Mouse (Mus musculus) cerebellum, adult 2 months (tissue): ENCODE results near the gene Dnajc8.

Source experiments
- CTCF ChIP-seq: fragments of 200-500 bp; IDR thresholded peaks from 2 replicates; pipeline ENCODE4 v1.5.1; 2011; ENCODE audit warnings: low read depth, mild to moderate bottlenecking, control low read depth, low read length, moderate library complexity, borderline replicate concordance; ENCODE audit not compliant: insufficient read depth
- POLR2A ChIP-seq: fragments of 200-500 bp; IDR thresholded peaks from 2 replicates; pipeline ENCODE4 v1.6.1; 2011; ENCODE audit warnings: low read length, control low read depth, borderline replicate concordance; ENCODE audit not compliant: insufficient read depth

GRCm38 (mm10) chr4:132598861-132599260, 63.5 kb downstream of the Dnajc8 start:
- no peak for TF ChIP-seq CTCF
- TF ChIP-seq POLR2A: no peak
